Mouse (Mus musculus): ENCODE results near the gene Keap1. TPM values are rescaled to one million over a fixed set of nuclear protein-coding genes. Genes with fewer than 3 reads are reported as not detected.
A peak's percentile ranks its signal among the peaks of the same experiment; 100 is the strongest.

The Keap1 gene
- total RNA-seq, 1 experiment: 27.4 TPM

DNA sequence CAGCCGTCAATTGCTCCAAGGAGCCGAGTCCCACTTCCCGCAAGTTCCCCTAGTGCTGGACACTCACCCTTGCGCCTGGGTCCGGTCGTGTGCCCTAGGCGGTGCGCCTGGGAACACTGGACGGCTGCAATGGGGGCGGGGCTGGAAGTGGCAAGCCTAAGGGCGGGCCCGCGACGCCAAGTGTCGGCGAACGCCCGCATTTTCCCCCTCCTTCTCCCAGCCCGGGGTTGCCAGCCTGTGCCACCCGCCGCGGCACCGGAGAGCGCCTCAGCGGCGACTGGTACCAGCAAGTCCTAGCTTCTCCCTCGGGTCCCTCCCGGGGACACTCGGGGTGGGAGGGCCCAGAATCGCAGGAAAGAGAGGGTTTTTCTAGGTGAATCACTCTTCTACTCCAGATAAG is 9.2 kb upstream of the Keap1 start, which contains the start of gene S1pr5:
Gene S1pr5, minus strand, starts transcription at position 118 of the 400 bp plus-strand sequence.
- Histone ChIP-seq H3K36me3 (ENCODE audit: control insufficient read depth, insufficient read depth, low read length, poor library complexity, severe bottlenecking) (no peaks in the 10 kb centered on the region), H3K9ac (ENCODE audit: insufficient read depth, low read depth, low read length, poor library complexity, severe bottlenecking) (peak within 1 kb of the TSS; percentile 10; the same call in 1 of the 2 replicates), H3K4me3 (ENCODE audit: insufficient read depth in 1 of 2, low read depth in 1 of 2, low read length in 2 of 2, poor library complexity in 1 of 2, severe bottlenecking in 1 of 2) (peak within 1 kb of the TSS; percentile 58), H3K9me3 (ENCODE audit: control insufficient read depth, insufficient read depth, low read depth, low read length) (no peaks in the 10 kb centered on the region), H3K27ac (ENCODE audit: insufficient read depth, low read depth, low read length, poor library complexity, severe bottlenecking) (no peak within 1 kb of the TSS), H3K4me1 (ENCODE audit: control insufficient read depth in 2 of 2, insufficient read depth in 2 of 2, low read length in 2 of 2, poor library complexity in 1 of 2) (peaks cover 2 to 9% of the 10 kb centered on the region in 2 experiments; a peak in 3 of 4 replicates)
- TF ChIP-seq ZC3H11A (IDR thresholded peaks at IDR 0.05; ENCODE audit: borderline replicate concordance, low read depth, low read length) (no peak), HCFC1 (IDR thresholded peaks at IDR 0.05; ENCODE audit: borderline replicate concordance, insufficient read depth, low read length) (no peak), CHD2 (IDR thresholded peaks at IDR 0.05; ENCODE audit: low read depth, low read length) (no peak), ZNF384 (IDR thresholded peaks at IDR 0.05; ENCODE audit: low read depth, low read length) (no peak), MAFK (IDR thresholded peaks at IDR 0.05; ENCODE audit: insufficient read depth, low read depth, low read length) (no peak)
- in situ Hi-C loops (cut with MboI; ENCODE audit: low sequenced_read_pairs in 2 of 2, unreplicated experiment in 2 of 2): no loop called here
- no peak for DNase-seq (ENCODE audit: low read depth, low spot score)

DNA sequence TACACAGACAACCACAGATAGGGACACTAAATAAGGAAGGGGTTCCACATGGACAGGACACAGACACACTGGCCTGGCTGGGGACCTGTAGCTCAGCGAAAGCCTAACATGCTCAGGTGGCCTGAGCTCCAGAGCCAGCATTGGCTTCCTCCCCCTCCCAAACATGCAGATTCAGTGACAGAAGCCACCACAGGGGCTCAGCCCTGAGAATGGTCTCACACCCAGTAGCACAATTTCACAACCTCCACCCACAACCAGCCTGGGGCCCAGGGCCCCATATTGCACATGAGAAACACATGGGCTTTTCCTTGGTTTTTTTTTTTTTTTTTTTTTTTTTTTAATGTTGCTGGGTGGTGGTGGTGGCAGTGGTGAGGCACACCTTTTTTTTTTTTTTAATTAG is 7.2 kb upstream of the Keap1 start:
- in situ Hi-C loops (cut with MboI; ENCODE audit: low sequenced_read_pairs in 2 of 2, unreplicated experiment in 2 of 2): no loop called here

DNA sequence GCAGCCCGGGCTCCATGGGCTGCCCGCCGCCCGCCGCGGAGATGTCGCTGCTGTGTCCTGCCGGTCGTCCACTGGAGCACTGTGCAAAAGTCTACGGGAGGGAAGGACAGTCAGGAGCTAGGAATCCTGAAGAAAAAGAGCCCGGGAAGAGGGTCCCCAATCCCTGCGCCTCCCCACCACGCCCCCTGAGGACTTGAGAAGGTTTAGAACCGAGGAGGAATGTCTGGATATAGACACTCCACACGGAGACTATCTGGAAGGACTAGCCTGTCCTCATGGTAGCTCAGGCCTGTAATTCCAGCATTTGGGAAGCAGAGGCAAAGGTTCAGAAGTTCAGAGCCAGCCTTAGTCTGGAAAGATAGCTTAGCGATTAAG is 5.9 kb upstream of the Keap1 start:
- peak overlapping the region; percentile 64 to 83 for H3K4me3 ChIP-seq (ENCODE audit: insufficient read depth in 1 of 2, low read depth in 1 of 2, low read length in 2 of 2, poor library complexity in 1 of 2, severe bottlenecking in 1 of 2)
- no peaks in the 10 kb centered on the region for H3K36me3 ChIP-seq (ENCODE audit: control insufficient read depth, insufficient read depth, low read length, poor library complexity, severe bottlenecking)
- no peak overlapping the region for H3K27ac ChIP-seq (ENCODE audit: insufficient read depth, low read depth, low read length, poor library complexity, severe bottlenecking)
- no peak for TF ChIP-seq ZC3H11A (IDR thresholded peaks at IDR 0.05; ENCODE audit: borderline replicate concordance, low read depth, low read length)
- H3K9me3 ChIP-seq (ENCODE audit: control insufficient read depth, insufficient read depth, low read depth, low read length): no peaks in the 10 kb centered on the region
- H3K4me1 ChIP-seq (ENCODE audit: control insufficient read depth in 2 of 2, insufficient read depth in 2 of 2, low read length in 2 of 2, poor library complexity in 1 of 2): peaks cover 2 to 6% of the 10 kb centered on the region in 2 experiments; a peak in 2 of 4 replicates
- peak overlapping the region; percentile 51; the same call in 1 of the 2 replicates for H3K9ac ChIP-seq (ENCODE audit: insufficient read depth, low read depth, low read length, poor library complexity, severe bottlenecking)
- DNase-seq (ENCODE audit: low read depth, low spot score): no peak
- in situ Hi-C loops (cut with MboI; ENCODE audit: low sequenced_read_pairs in 2 of 2, unreplicated experiment in 2 of 2): no loop called here

More for the DNA sequence above, 7.2 kb upstream of the Keap1 start:
- no peaks in the 10 kb centered on the region for H3K36me3 ChIP-seq (ENCODE audit: control insufficient read depth, insufficient read depth, low read length, poor library complexity, severe bottlenecking)
- no peak for TF ChIP-seq ZC3H11A (IDR thresholded peaks at IDR 0.05; ENCODE audit: borderline replicate concordance, low read depth, low read length)
- TF ChIP-seq ZNF384 (IDR thresholded peaks at IDR 0.05; ENCODE audit: low read depth, low read length): no peak
- no peak for TF ChIP-seq MAFK (IDR thresholded peaks at IDR 0.05; ENCODE audit: insufficient read depth, low read depth, low read length)
- TF ChIP-seq CHD2 (IDR thresholded peaks at IDR 0.05; ENCODE audit: low read depth, low read length): no peak
- TF ChIP-seq HCFC1 (IDR thresholded peaks at IDR 0.05; ENCODE audit: borderline replicate concordance, insufficient read depth, low read length): no peak
- no peak for DNase-seq (ENCODE audit: low read depth, low spot score)
- no peak overlapping the region for H3K4me3 ChIP-seq (ENCODE audit: insufficient read depth in 1 of 2, low read depth in 1 of 2, low read length in 2 of 2, poor library complexity in 1 of 2, severe bottlenecking in 1 of 2)
- H3K9ac ChIP-seq (ENCODE audit: insufficient read depth, low read depth, low read length, poor library complexity, severe bottlenecking): no peak overlapping the region
- peaks cover 2 to 9% of the 10 kb centered on the region in 2 experiments; a peak in 3 of 4 replicates for H3K4me1 ChIP-seq (ENCODE audit: control insufficient read depth in 2 of 2, insufficient read depth in 2 of 2, low read length in 2 of 2, poor library complexity in 1 of 2)
- H3K27ac ChIP-seq (ENCODE audit: insufficient read depth, low read depth, low read length, poor library complexity, severe bottlenecking): no peak overlapping the region
- no peaks in the 10 kb centered on the region for H3K9me3 ChIP-seq (ENCODE audit: control insufficient read depth, insufficient read depth, low read depth, low read length)

DNA sequence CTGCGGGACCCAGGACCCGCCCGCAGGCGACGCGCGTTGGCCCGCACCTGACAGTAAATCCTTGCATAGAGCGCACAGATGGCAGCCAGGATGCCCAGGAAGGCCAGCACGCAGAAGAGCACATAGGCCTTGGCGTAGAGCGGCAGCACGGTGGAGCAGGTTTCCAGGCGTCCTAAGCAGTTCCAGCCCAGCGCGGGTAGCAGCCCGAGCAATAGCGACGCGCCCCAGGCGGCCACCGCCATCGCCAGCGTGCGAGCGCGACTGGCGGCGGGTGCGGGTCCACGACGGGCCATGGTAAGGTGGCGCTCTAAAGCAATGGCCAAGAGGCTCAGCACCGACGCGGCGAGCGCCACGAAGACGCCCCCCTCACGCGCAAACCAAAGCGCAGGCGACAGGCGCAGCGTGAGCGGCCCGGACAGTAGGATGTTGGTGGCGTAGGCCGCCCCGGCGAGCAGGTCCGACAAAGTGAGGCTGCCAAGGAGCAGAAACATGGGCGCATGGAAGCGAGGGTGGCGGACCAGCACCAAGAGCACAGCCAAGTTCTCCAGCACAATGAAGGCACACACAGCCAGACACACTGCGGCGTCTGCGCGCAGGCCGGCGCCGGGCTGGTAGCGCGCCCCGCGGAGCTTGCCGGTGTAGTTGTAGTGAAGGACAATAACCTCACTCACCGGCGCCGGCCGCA is 5.4 kb upstream of the Keap1 start:
- Histone ChIP-seq H3K9me3 (ENCODE audit: control insufficient read depth, insufficient read depth, low read depth, low read length) (no peaks in the 10 kb centered on the region), H3K4me1 (ENCODE audit: control insufficient read depth in 2 of 2, insufficient read depth in 2 of 2, low read length in 2 of 2, poor library complexity in 1 of 2) (peaks cover 2 to 6% of the 10 kb centered on the region in 2 experiments; a peak in 2 of 4 replicates), H3K9ac (ENCODE audit: insufficient read depth, low read depth, low read length, poor library complexity, severe bottlenecking) (peak overlapping the region; percentile 51), H3K4me3 (ENCODE audit: insufficient read depth in 1 of 2, low read depth in 1 of 2, low read length in 2 of 2, poor library complexity in 1 of 2, severe bottlenecking in 1 of 2) (peak overlapping the region; percentile 64 to 83), H3K36me3 (ENCODE audit: control insufficient read depth, insufficient read depth, low read length, poor library complexity, severe bottlenecking) (no peaks in the 10 kb centered on the region), H3K27ac (ENCODE audit: insufficient read depth, low read depth, low read length, poor library complexity, severe bottlenecking) (no peak overlapping the region)
- TF ChIP-seq CHD2 (IDR thresholded peaks at IDR 0.05; ENCODE audit: low read depth, low read length): no peak
- no peak for TF ChIP-seq ZNF384 (IDR thresholded peaks at IDR 0.05; ENCODE audit: low read depth, low read length)
- TF ChIP-seq MAFK (IDR thresholded peaks at IDR 0.05; ENCODE audit: insufficient read depth, low read depth, low read length): no peak
- no peak for TF ChIP-seq ZC3H11A (IDR thresholded peaks at IDR 0.05; ENCODE audit: borderline replicate concordance, low read depth, low read length)
- TF ChIP-seq HCFC1 (IDR thresholded peaks at IDR 0.05; ENCODE audit: borderline replicate concordance, insufficient read depth, low read length): no peak
- no peak for DNase-seq (ENCODE audit: low read depth, low spot score)
- in situ Hi-C loops (cut with MboI; ENCODE audit: low sequenced_read_pairs in 2 of 2, unreplicated experiment in 2 of 2): no loop called here

Data from ES-E14 (cell line).